Mouse (Mus musculus) intestine, embryonic 14.5 days (tissue): Measurements from ENCODE around the gene Btbd17. TPM values are rescaled to one million over a fixed set of nuclear protein-coding genes. Genes with fewer than 3 reads are reported as not detected.
A peak's percentile ranks its signal among the peaks of the same experiment; 100 is the strongest.

ENCODE experiments used
- ATAC-seq: fragments of 200-750 bp; cut with Nextera tagmentation; replicated peaks from 2 replicates; pipeline ENCODE4 v1.8.0; 2017; ENCODE audit warnings: low read depth, moderate number of reproducible peaks, moderate TSS enrichment, moderate library complexity; ENCODE audit not compliant: low FRiP score, low TSS enrichment
- DNase-seq: peaks from one replicate; pipeline ENCODE4 v3.0.0-alpha.2; 2018; ENCODE audit warnings: low spot score
- H3K27ac ChIP-seq: fragments of 300-500 bp; sonication (generic); 2 replicates; pipeline ENCODE4 v1.5.1; 2014; ENCODE audit warnings: low read depth, mild to moderate bottlenecking, control low read depth
- H3K27me3 ChIP-seq: fragments of 300-500 bp; sonication (generic); replicated peaks from 2 replicates; pipeline ENCODE4 v1.6.1; 2014; ENCODE audit warnings: low read length, control low read depth; ENCODE audit not compliant: control insufficient read depth, insufficient read depth
- H3K36me3 ChIP-seq: fragments of 300-500 bp; sonication (generic); 2 replicates; pipeline ENCODE4 v1.6.1; 2014; ENCODE audit warnings: low read length, control low read depth; ENCODE audit not compliant: control insufficient read depth, insufficient read depth
- H3K4me1 ChIP-seq: fragments of 300-500 bp; sonication (generic); replicated peaks from 2 replicates; pipeline ENCODE4 v1.6.1; 2014; ENCODE audit warnings: low read length, control low read depth, mixed read lengths; ENCODE audit not compliant: control insufficient read depth, insufficient read depth
- H3K4me2 ChIP-seq: fragments of 300-500 bp; sonication (generic); 2 replicates; pipeline ENCODE4 v1.6.1; 2014; ENCODE audit warnings: low read length
- H3K4me3 ChIP-seq: fragments of 300-500 bp; sonication (generic); 2 replicates; pipeline ENCODE4 v1.5.1; 2014; ENCODE audit warnings: low read depth, low read length, control low read depth, mixed read lengths
- H3K9ac ChIP-seq: fragments of 300-500 bp; sonication (generic); 2 replicates; pipeline ENCODE4 v1.6.1; 2014; ENCODE audit warnings: mild to moderate bottlenecking, low read length
- H3K9me3 ChIP-seq: fragments of 300-500 bp; sonication (generic); 2 replicates; pipeline ENCODE4 v1.6.1; 2016; ENCODE audit warnings: low read length, control low read depth; ENCODE audit not compliant: control insufficient read depth
- WGBS: fragments of 180-500 bp; shearing (Covaris S2); extraction: QIAGEN DNeasy Blood & Tissue Kit; methylation state at CpG from one replicate; pipeline ENCODE4 v1.1.7; 2014; 5-methylcytosine and 5-hydroxymethylcytosine counted together
- polyA plus RNA-seq: library from polyadenylated mRNA; unstranded; fragments of >200 nt; fragmentation: Nextera tagmentation; extraction: Ambion mirVana; gene quantifications from 2 replicates; pipeline ENCODE4 v1.2.1, GENCODE M21; 2014

Btbd17 gene
- polyA plus RNA-seq, 1 experiment from 2014 or later: 2.9 TPM

- Histone ChIP-seq H3K36me3 (no peaks in the 10 kb centered on the region), H3K9ac (peak within 1 kb of the TSS; percentile 36; the same call in 1 of the 2 replicates), H3K4me3 (peak within 1 kb of the TSS; percentile 45), H3K9me3 (no peaks in the 10 kb centered on the region), H3K27ac (no peak within 1 kb of the TSS), H3K4me2 (peak within 1 kb of the TSS; percentile 72), H3K4me1 (peaks cover 5% of the 10 kb centered on the region; the same call in 1 of the 2 replicates), H3K27me3 (peaks cover 22% of the 10 kb centered on the region)
- ATAC-seq: peak; percentile 68
- WGBS: 3% methylated on average over 51 of the region's 51 CpGs
- peak; percentile 77 for DNase-seq
Observed at GRCm38 (mm10) chr11:114764820-114765818, 30.6 kb downstream of the Btbd17 start, which contains the start of gene Kif19a. TSS of gene Kif19a (plus strand) at chr11:114765388.

GRCm38 (mm10) chr11:114747564-114748138 is 48.1 kb downstream of the Btbd17 start:
- DNase-seq (no peak), ATAC-seq (no peak)
- Histone ChIP-seq H3K4me1 (no peaks in the 10 kb centered on the region; the same call in 1 of the 2 replicates), H3K27ac (no peak overlapping the region), H3K4me3 (no peak overlapping the region), H3K9me3 (no peaks in the 10 kb centered on the region), H3K36me3 (no peaks in the 10 kb centered on the region), H3K4me2 (no peak overlapping the region), H3K27me3 (no peaks in the 10 kb centered on the region), H3K9ac (no peak overlapping the region)
- WGBS: 56% methylated on average over 12 of the region's 12 CpGs

DNA sequence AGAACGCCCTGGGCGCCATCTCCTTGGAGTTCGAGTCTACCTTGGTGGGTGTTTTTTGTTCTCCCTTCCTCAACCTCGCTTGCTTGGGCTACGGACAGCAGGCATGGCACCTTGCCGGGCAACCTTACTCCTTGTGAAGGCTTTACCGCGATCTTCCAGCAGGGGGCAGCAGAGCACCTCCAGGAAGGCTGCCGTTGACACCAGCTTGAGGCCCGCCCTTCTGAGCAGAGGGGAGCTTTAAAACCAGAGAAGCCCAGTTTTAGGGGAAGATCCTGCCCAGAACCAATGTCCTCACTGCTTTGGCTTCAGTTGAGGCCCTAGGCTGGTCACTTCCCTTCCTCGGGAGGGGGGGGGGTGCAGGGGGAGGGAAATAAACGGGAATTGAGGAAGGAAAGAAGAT is 50.6 kb downstream of the Btbd17 start:
- ATAC-seq: no peak; the same call in 1 of the 2 replicates
- no peak overlapping the region for H3K4me3 ChIP-seq
- no peak overlapping the region for H3K27ac ChIP-seq
- H3K36me3 ChIP-seq: no peaks in the 10 kb centered on the region
- peak overlapping the region; percentile 29; the same call in 1 of the 2 replicates for H3K4me2 ChIP-seq
- no peaks in the 10 kb centered on the region; the same call in 1 of the 2 replicates for H3K4me1 ChIP-seq
- 3% methylated on average over 12 of the region's 12 CpGs for WGBS
- DNase-seq: peak; percentile 99
- no peaks in the 10 kb centered on the region for H3K27me3 ChIP-seq
- H3K9ac ChIP-seq: no peak overlapping the region
- H3K9me3 ChIP-seq: no peaks in the 10 kb centered on the region

DNA sequence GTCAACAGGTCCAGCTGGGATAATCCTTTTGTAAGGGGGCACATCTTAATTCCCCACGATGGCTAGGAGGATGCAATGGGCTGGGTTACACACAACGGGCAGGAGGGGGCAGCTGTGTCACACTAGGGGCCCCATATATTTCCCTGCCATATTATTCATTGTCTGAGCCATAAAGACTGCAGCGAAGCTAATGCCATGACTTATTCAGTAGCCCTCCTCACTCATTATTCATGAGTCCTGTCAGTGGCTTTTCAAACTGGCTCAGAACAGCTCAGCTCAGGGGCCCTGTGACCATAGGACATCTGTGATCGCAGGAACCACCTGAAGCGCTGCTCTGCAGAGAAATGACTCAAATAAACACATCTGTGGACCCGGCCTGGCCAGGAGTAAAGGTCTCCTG is 54.3 kb downstream of the Btbd17 start:
- Histone ChIP-seq H3K9me3 (no peaks in the 10 kb centered on the region), H3K36me3 (no peaks in the 10 kb centered on the region), H3K27ac (no peak overlapping the region), H3K4me1 (no peaks in the 10 kb centered on the region; the same call in 1 of the 2 replicates), H3K9ac (no peak overlapping the region), H3K4me3 (no peak overlapping the region), H3K27me3 (no peaks in the 10 kb centered on the region), H3K4me2 (no peak overlapping the region)
- ATAC-seq (no peak), DNase-seq (no peak)
- 43% methylated on average over 6 of the region's 6 CpGs for WGBS

Other genes with a start within 250 kb of the Btbd17 start
- gene Rpl38, start 127.4 kb downstream of the Btbd17 start, polyA plus RNA-seq: 1,083 and 1,275 TPM in 2 replicates
- gene Ttyh2, start 120.5 kb downstream of the Btbd17 start, polyA plus RNA-seq: 17.7 and 19.9 TPM in 2 replicates
- gene Dnaic2, start 68.5 kb downstream of the Btbd17 start, polyA plus RNA-seq: 0.14 and 0.24 TPM in 2 replicates
- gene Kif19a, start 30.6 kb downstream of the Btbd17 start, polyA plus RNA-seq: 0.27 and 1.2 TPM in 2 replicates
- gene Gpr142, start 3.0 kb upstream of the Btbd17 start, polyA plus RNA-seq: 0.16 TPM in 1 of 2 replicates, not detected in the other
- gene Gprc5c, start 55.2 kb upstream of the Btbd17 start, polyA plus RNA-seq: 21.8 and 23.6 TPM in 2 replicates
- 0.89 and 1.3 TPM in 2 replicates for gene Cd300a, start 94.1 kb upstream of the Btbd17 start, polyA plus RNA-seq
- 0.20 and 0.36 TPM in 2 replicates for gene Cd300lb, start 138.4 kb upstream of the Btbd17 start, polyA plus RNA-seq
- gene Cd300c, start 173.2 kb upstream of the Btbd17 start, polyA plus RNA-seq: not detected in 2 replicates
- gene Cd300ld, start 194.0 kb upstream of the Btbd17 start, polyA plus RNA-seq: 0.13 and 0.15 TPM in 2 replicates
- gene Cd300c2, start 205.9 kb upstream of the Btbd17 start, polyA plus RNA-seq: 1.7 and 3.0 TPM in 2 replicates
- not detected in 2 replicates for gene Cd300ld2, start 220.2 kb upstream of the Btbd17 start, polyA plus RNA-seq
- gene Cd300ld4, start 231.1 kb upstream of the Btbd17 start, polyA plus RNA-seq: not detected in 2 replicates
- not detected in 2 replicates for gene Cd300ld5, start 241.8 kb upstream of the Btbd17 start, polyA plus RNA-seq